Mouse (Mus musculus) telencephalon, adult 2 months (tissue): ENCODE data around the gene Zfp273.
"Not testable (repeated sequence)": the region's sequence is repeated elsewhere in the genome, so short reads cannot be mapped to it uniquely, and the experiment has no call there.

ENCODE experiments used
- DNase-seq: peaks from one replicate; pipeline ENCODE4 v3.0.0-alpha.2; 2011; ENCODE audit warnings: low read depth, low spot score

The Zfp273 gene

GRCm38 (mm10) chr13:67813710-67814660 lies at the start of gene Zfp273:
Gene Zfp273, plus strand, starts transcription at chr13:67813740.
- DNase-seq: peak; percentile 90

DNA sequence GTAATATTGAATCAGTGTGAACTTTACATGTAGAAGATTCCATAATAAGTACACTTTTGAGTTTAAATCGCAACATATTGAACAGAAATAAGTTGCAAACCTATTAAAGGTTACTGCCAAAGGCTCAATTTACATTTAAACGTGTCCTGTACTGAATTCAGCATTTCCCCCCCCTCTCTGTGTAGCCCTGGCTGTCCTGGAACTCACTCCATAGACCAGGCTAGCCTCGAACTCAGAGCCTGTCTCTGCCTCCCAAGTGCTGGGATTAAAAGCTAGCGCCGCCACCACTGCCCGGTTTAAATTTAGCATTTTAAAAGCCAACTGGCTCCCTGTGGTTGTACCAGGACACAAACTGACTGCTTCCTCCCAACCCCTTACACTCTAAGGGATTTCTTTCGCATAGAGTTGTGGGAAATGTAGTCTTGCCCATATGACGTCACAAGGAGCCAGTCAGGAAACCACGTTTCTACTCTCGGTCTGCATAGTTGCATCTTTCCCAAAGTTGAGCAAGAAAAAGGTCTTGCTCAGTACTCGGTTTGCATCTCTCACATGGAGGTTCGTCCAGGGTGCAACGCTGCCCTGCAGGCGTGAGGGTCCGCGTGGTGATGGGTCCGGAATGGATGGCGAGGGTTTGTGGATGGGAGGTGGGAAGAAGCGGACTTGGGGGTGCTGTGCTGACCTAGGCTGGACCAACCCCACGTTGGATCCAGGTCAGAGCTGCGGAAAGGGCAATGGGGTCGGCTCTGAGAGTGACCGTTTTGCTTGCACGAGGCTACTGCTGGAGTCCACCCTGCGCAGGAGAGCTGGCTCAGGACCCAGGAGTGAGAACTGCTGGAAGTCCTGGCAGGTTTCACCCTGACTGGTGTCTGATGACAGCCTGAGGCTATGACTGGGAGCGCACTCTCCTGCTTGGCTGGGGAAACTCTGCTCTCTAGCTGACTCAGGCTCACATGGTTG lies 34.0 kb upstream of the Zfp273 start, which contains the start of gene Zfp493:
TSS of gene Zfp493 (plus strand) at position 429 of the 957 bp plus-strand sequence.
- DNase-seq: peak; percentile 82

GRCm38 (mm10) chr13:67791921-67792455 lies 21.6 kb upstream of the Zfp273 start:
- DNase-seq: no peak

- DNase-seq: no peak
These were observed 14.9 kb upstream of the Zfp273 start for GRCm38 (mm10) chr13:67798618-67799017.

DNA sequence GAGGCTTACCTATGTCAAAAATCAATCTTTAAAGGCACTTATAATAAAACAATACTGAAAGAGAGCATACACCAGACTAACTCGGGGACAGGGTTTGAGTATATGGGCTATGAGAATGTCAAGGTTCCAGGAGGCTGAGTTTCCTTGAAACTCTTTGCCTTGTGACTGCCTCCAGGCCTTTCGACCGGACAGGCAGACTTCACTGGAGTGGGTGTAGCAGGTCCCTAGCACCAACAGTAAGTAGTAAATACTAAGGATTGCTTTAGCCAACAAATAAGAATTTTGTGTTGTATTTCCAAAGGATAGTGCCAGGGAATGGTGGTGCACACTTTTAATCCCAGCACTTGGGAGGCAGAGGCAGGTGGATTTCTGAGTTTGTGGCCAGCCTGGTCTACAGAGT lies 14.4 kb upstream of the Zfp273 start:
- DNase-seq: not testable (repeated sequence)

DNA sequence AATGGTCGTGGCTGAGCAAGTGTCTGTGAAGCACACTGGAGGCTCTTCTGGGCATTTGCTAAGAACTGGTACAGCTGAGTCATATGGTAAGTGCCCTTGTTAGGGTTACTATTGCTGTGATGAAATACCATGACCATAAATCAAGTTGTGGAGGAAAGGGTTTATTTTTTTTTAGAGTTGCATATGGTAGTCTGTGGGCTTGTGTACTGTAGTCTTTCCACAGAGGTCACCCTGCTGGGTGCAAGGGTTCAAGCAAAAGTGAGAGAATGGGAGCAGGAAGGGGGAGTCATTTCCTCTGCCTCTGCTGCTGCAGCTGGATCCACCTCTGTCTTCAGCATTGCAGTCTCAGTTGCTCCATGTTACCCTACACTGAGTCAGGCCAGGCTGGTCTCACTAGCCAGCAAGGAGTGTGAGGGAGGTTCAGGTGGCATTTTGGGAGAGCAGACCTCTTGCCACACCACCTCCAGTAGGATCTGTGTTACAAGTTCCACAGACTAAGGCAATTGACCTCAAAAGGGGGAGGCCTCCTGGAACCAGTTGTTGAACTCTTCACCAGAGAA lies 1.8 kb upstream of the Zfp273 start:
- no peak for DNase-seq

DNA sequence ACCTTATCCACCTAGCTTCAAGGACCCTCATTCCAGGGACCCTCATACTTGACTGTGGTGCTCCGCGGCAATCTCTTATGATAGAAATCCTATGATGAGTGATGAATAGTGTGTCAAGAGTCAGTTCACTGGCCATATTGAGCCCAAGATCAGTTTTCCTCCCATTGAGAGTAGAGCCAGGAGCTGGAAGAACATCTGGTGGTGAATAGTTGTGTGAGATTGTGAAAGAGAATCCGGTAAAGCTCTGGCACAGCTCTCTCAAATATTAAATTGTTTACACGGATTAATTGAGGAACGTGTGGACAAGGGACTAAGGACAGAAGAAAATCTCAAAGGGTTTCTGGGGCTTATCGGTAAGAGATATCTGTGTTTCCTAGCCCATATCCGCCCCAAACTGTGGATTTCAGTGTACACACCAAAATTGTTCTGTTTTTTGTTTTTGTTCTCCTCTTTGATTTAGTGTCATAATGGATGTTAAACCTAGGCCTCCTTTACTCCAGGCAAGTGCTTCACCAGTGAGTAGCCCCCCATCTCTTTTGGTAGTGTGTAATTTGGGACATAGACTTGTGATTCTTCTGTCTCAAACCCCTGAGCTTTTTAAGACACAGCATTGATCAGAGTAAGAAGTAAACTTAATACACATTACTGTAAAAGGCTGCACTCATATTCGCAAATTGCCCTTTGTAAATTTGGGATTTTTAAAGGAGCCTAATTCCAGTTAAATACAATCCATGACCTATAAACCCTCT lies 405 bp upstream of the Zfp273 start:
- no peak for DNase-seq

- peak; percentile 10 for DNase-seq
These were observed 5.1 kb downstream of the Zfp273 start for GRCm38 (mm10) chr13:67818636-67819035.

DNA sequence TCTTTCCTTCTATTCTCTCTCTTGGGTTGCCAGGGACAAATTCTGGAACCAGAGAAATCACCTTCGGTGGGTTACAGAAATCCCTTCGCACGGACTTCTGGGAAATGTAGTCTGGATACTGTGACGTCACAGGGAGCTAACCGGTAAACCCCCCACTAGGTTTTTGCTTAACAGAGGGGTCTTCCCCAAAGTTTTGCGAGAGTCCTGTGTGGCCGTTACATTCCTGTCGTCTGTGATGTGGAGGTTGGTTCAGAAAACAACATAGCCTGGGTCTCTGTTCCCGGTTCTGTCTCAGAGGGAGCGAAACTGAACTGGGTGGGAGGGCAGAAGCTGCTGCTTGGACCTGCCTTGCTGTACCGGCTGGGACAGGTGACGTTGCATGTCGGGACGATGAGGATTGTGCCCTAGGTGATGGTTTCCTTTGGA lies 17.4 kb downstream of the Zfp273 start, which contains the start of gene Gm10037:
TSS of gene Gm10037 (plus strand) at position 196 of the 426 bp plus-strand sequence.
- DNase-seq: peak; percentile 80

DNA sequence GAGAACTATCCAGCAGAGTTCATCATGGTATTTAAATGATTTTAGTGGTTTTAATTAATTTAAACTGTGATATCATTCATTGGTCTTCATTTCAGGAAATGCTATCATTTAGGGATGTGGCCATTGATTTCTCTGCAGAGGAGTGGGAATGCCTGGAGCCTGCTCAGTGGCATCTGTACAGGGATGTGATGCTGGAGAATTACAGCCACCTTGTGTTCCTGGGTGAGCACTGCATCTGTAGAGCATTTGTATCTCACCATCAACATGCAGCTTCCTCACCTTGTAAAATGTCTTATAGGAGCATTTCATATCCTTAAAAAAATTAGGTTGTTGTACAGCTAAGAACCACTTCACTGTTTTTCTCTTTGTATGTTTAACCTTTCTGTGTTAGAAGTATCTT lies 19.6 kb downstream of the Zfp273 start:
- DNase-seq: not testable (repeated sequence)

DNA sequence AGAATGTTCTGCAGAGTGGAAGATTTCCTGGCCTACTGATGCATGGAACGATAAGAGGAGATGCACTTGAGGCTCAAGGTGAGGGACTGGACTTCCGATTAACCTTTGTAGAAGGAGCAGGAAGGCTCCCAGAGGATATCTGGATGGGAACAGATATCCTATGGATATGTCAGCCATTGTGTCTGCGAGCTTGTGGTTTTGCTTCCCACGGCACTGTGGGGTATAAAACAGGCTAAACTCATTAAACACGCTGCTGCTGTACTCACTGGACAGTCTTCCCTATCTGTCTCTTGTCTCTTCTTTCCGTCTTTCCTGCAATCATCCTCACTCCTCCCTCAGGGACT lies 30.2 kb downstream of the Zfp273 start:
- no peak for DNase-seq

DNA sequence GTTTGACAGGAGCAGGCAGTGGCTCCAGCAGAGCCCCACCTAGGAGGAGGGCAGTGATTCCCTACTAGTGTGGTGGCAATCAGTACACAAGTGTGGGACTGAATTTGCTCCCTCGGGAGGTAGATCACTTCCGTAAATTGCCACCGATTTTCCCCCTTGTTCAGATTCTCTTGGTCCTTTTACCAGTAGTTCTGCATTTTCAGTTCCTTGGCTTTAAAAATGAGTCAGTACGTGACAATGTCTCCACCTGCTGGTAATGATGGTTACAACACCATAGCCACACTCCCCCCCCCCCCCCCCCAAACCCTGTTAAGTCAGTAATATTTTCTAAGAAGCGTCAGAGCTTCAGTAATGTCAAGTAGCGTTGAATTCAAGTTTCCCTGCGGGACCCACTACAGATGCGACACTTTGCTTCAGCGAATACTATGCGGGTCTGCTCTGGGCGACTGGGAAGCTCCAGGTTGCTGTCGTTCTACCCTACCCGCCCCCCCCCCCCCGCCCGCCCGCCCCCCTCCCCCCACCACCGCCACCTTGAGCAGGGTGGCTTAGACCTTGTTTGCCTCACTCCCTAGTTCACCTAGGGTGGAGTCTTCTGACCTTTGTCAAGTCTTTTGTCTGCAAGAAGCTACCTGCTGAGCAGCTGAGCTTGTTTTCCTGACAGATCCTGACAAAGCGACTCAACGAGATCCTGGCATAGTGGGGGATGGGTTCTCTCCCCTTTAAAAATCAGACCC lies 30.7 kb downstream of the Zfp273 start:
- DNase-seq: peak; percentile 51

DNA sequence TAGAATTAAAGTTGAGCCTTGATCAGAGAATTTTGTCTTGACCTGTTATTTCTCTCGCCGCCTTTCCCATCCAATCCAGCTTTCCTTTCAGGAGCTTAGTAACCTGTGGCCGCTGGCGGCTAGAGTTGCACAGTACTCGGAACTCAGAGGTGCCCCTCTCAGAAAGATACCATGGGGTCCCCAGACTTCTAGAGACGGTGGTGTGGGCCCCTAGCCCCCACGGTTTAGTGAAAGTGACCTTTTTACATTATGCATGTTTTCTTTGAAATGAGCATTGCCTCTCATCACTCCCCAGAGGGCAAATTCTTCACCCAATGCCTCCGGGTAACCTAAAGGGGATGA lies 31.3 kb downstream of the Zfp273 start:
- no peak for DNase-seq

GRCm38 (mm10) chr13:67850361-67850760 lies 36.8 kb downstream of the Zfp273 start:
- DNase-seq: no peak

DNA sequence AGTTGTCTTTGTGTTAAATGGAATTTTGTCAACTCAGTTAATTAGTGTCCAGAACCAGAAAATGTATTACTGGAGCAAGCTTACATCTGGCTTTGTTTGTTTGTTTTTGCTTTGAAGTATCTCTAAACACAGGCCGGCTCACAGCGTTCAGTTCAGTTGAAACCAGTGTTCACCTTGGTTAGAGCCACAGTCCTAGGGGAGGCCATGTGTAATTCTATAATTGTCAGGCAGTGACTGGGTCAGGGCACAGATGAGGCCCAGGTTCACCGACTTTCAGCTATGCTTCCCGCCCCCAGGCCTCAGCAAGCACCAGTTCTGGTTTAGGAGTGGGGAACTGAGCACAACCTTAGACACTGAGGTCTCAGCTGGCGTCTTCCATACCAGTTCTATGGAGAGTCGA lies 39.6 kb downstream of the Zfp273 start:
- no peak for DNase-seq

DNA sequence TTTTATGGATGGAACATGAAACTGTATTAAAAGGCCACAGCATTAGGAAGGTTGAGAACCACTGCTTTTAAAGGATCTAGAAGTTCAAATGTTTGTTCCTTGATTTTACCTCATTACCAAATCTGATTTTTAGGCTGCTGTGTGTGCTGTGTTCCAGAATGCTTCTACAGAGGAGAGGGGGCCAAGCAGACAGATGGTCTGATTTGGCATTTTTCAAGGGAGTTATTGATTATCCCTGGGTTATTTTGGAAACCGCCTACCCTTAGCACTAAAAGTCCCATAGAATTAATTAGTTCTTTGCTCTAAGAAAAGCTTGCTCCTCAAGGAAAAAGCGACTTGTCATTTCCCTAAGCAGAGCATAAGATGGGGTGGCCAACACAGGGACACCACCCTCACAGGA lies 40.4 kb downstream of the Zfp273 start:
- DNase-seq: no peak

- DNase-seq: no peak
These were observed 43.8 kb downstream of the Zfp273 start for GRCm38 (mm10) chr13:67857317-67857716.

DNA sequence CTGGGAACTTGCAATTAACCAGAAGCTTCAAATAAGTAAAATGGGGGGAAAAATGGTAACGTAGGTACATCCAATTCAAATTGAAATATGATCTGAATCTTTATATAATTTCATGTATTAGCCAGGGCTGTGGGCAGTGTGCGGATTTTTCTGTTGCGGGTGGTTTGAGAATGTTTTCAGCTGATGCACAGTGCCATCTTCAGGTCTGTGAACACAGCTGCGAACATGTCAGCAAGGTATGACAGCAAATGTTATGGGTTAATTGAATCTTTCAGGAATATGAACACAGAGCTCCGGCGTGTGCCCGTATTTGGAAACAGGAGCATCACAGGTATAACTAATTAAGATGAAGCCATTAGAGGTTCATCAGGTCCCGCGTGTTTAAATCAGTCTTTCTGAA lies 49.0 kb downstream of the Zfp273 start:
- DNase-seq: no peak

DNA sequence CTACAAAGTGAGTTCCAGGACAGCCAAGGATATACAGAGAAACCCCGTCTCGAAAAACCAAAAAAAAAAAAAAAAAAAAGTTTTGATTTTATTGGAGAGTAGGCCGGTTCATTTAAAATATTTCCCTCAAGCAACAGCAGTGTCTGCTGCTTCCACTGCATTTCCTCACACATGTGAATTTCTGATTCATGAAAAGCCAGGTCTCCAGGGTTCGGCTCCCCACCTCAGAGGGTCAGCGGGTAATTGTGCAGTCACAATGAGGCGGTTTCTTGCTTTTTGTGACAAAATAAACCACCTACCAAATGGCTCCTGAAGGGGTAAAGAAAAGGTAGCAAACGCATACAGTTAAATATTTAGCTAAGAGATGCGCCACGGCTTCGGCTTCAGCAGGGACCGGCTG lies 49.5 kb downstream of the Zfp273 start, which contains the start of gene BC048507:
TSS of gene BC048507 (plus strand) at position 301 of the 400 bp plus-strand sequence.
- no peak for DNase-seq

- DNase-seq: no peak
These were observed 51.3 kb downstream of the Zfp273 start for GRCm38 (mm10) chr13:67864764-67865350.
